ENCODE assay signal across 8 mouse cellular contexts in genomic region chr8:45410146-45410880, GRCm38 (mm10). TPM values are rescaled to one million over a fixed set of nuclear protein-coding genes. Genes with fewer than 3 reads are reported as not detected.
DNase-seq lines count a peak whose midpoint lies in the region; ATAC-seq and TF ChIP-seq lines count a peak whose summit lies in the region.

No protein-coding gene starts in this region.

- H3K27ac ChIP-seq in bone marrow macrophage, adult 2 months (ENCODE audit: insufficient read depth, low read depth, low read length): peak overlapping the region; percentile 66
- H3K27ac ChIP-seq in forebrain, embryonic 12.5 days: 0 out of 2 replicates have a peak overlapping the region, but pooled peaks have one; percentile 25
- peak overlapping the region; percentile 87 for H3K27ac ChIP-seq in liver, postnatal 0 days (ENCODE audit: low read depth)
- H3K27ac ChIP-seq in neural tube, embryonic 14.5 days (ENCODE audit: low read depth, low read length): no peak overlapping the region

- H3K36me3 ChIP-seq in forebrain, embryonic 12.5 days (replicated peaks): no peaks in the 10 kb centered on the region
- no peaks in the 10 kb centered on the region for H3K36me3 ChIP-seq in liver, postnatal 0 days (replicated peaks; ENCODE audit: insufficient read depth, low read length)
- H3K36me3 ChIP-seq in neural tube, embryonic 14.5 days (ENCODE audit: control insufficient read depth, insufficient read depth, low read length): no peaks in the 10 kb centered on the region

- H3K9ac ChIP-seq in forebrain, embryonic 12.5 days: peak overlapping the region; percentile 45
- peak overlapping the region; percentile 61 for H3K9ac ChIP-seq in liver, postnatal 0 days (replicated peaks)
- H3K9ac ChIP-seq in neural tube, embryonic 14.5 days (replicated peaks; ENCODE audit: low read depth, low read length): no peak overlapping the region

- no peak for TF ChIP-seq POLR2A in bone marrow macrophage, adult 2 months (IDR thresholded peaks at IDR 0.05; ENCODE audit: borderline replicate concordance, low read depth, low read length)

- H3K4me3 ChIP-seq in bone marrow macrophage, adult 2 months (ENCODE audit: insufficient read depth, low read length): peak overlapping the region; percentile 63
- H3K4me3 ChIP-seq in forebrain, embryonic 12.5 days (replicated peaks): peak overlapping the region; percentile 38
- peak overlapping the region; percentile 63 for H3K4me3 ChIP-seq in liver, postnatal 0 days (ENCODE audit: low read depth, low read length)
- H3K4me3 ChIP-seq in neural tube, embryonic 14.5 days (ENCODE audit: low read depth, low read length): peak overlapping the region; percentile 26; the same call in 1 of the 2 replicates

- no peaks in the 10 kb centered on the region for H3K27me3 ChIP-seq in forebrain, embryonic 12.5 days
- H3K27me3 ChIP-seq in liver, postnatal 0 days (ENCODE audit: insufficient read depth, low read length): no peaks in the 10 kb centered on the region
- no peaks in the 10 kb centered on the region for H3K27me3 ChIP-seq in neural tube, embryonic 14.5 days (ENCODE audit: control insufficient read depth, insufficient read depth, low read length)

- WGBS in forebrain, embryonic 12.5 days: 4% methylated on average over 18 of the region's 18 CpGs
- 6% methylated on average over 18 of the region's 18 CpGs for WGBS in liver, postnatal 0 days (ENCODE audit: insufficient replicate concordance)
- WGBS in neural tube, embryonic 14.5 days: 11% methylated on average over 18 of the region's 18 CpGs

- peak; percentile 43; the same call in 1 of the 2 replicates for TF ChIP-seq CTCF in bone marrow macrophage, adult 2 months (IDR thresholded peaks at IDR 0.05; ENCODE audit: low read depth, low read length)
- TF ChIP-seq CTCF in liver, postnatal 0 days (IDR thresholded peaks at IDR 0.05; ENCODE audit: low read depth): peak; percentile 46

- no peaks in the 10 kb centered on the region for H3K9me3 ChIP-seq in forebrain, embryonic 12.5 days
- H3K9me3 ChIP-seq in liver, postnatal 0 days (ENCODE audit: low read length): no peaks in the 10 kb centered on the region
- no peaks in the 10 kb centered on the region for H3K9me3 ChIP-seq in neural tube, embryonic 14.5 days (ENCODE audit: control insufficient read depth, low read length)

- peak; percentile 17; the same call in 1 of the 2 replicates for TF ChIP-seq EP300 in liver, postnatal 0 days (IDR thresholded peaks at IDR 0.05; ENCODE audit: low read depth)

- H3K4me2 ChIP-seq in forebrain, embryonic 12.5 days: peak overlapping the region; percentile 58
- peak overlapping the region; percentile 77 for H3K4me2 ChIP-seq in liver, postnatal 0 days (ENCODE audit: low read depth, low read length)
- H3K4me2 ChIP-seq in neural tube, embryonic 14.5 days (ENCODE audit: low read depth, low read length): peak overlapping the region; percentile 46

- peaks cover 16% of the 10 kb centered on the region for H3K4me1 ChIP-seq in bone marrow macrophage, adult 2 months (ENCODE audit: control insufficient read depth, insufficient read depth, low read length)
- peaks cover 8% of the 10 kb centered on the region; the same call in 1 of the 2 replicates for H3K4me1 ChIP-seq in forebrain, embryonic 12.5 days
- 0 out of 2 replicates have a peak, but pooled peaks cover 3% of the 10 kb centered on the region for H3K4me1 ChIP-seq in liver, postnatal 0 days (ENCODE audit: insufficient read depth)
- no peaks in the 10 kb centered on the region for H3K4me1 ChIP-seq in neural tube, embryonic 14.5 days (ENCODE audit: control insufficient read depth, insufficient read depth, low read length)

- intact Hi-C loops in heart, postnatal 10 days (cut with DNase I): no loop called here

- peak; percentile 35 for DNase-seq in CD4-positive helper T cell, adult 2 months (ENCODE audit: low read depth, low spot score)
- peak; percentile 83 to 84 for DNase-seq in heart, postnatal 10 days
- DNase-seq in kidney, postnatal 36 days: peak; percentile 78 to 84
- peak; percentile 68 for DNase-seq in liver, postnatal 0 days
- DNase-seq in testis, postnatal 10 days (ENCODE audit: low spot score): peak; percentile 83

- ATAC-seq in forebrain, embryonic 12.5 days (ENCODE audit: low FRiP score): peak; percentile 91
- ATAC-seq in liver, postnatal 0 days: peak; percentile 92
- peak; percentile 89 for ATAC-seq in neural tube, embryonic 14.5 days (ENCODE audit: low read depth)

RNA-seq across cellular contexts. Expression of gene Tlr3, which starts 0.6 kb away (rescaled TPM):
- polyA plus RNA-seq in bone marrow macrophage, adult 2 months (2012; ENCODE audit: insufficient read depth, insufficient read length, missing spikeins): 13.9 and 14.3 TPM in 2 replicates
- 1.1 and 1.6 TPM in 2 replicates for polyA plus RNA-seq in forebrain, embryonic 12.5 days (2016; fragmentation: Nextera tagmentation; extraction: Ambion mirVana)
- total RNA-seq in heart, postnatal 10 days (2021): 1 to 10 TPM; 7.7 to 8.8 TPM
- polyA plus RNA-seq in liver, postnatal 0 days (2015; fragmentation: Nextera tagmentation; extraction: Ambion mirVana): 1.2 and 1.7 TPM in 2 replicates
- 0.75 and 0.89 TPM in 2 replicates for polyA plus RNA-seq in neural tube, embryonic 14.5 days (2014; fragmentation: Nextera tagmentation; extraction: Ambion mirVana)

RNA-seq across cellular contexts. Expression of gene Fam149a, which starts 28.2 kb away (rescaled TPM):
- 0.29 and 0.50 TPM in 2 replicates for polyA plus RNA-seq in bone marrow macrophage, adult 2 months (2012; ENCODE audit: insufficient read depth, insufficient read length, missing spikeins)
- 5.7 and 7.4 TPM in 2 replicates for polyA plus RNA-seq in forebrain, embryonic 12.5 days (2016; fragmentation: Nextera tagmentation; extraction: Ambion mirVana)
- total RNA-seq in heart, postnatal 10 days (2021): 1 to 10 TPM; 4.7 to 5.3 TPM
- 1.5 and 2.1 TPM in 2 replicates for polyA plus RNA-seq in liver, postnatal 0 days (2015; fragmentation: Nextera tagmentation; extraction: Ambion mirVana)
- 10.0 and 11.1 TPM in 2 replicates for polyA plus RNA-seq in neural tube, embryonic 14.5 days (2014; fragmentation: Nextera tagmentation; extraction: Ambion mirVana)
